Mouse (Mus musculus) kidney, embryonic 16.5 days (tissue): ENCODE results near the gene Ppp2r2c. TPM values are rescaled to one million over a fixed set of nuclear protein-coding genes. Genes with fewer than 3 reads are reported as not detected.
A peak's percentile ranks its signal among the peaks of the same experiment; 100 is the strongest.
"Not testable (repeated sequence)": the region's sequence is repeated elsewhere in the genome, so short reads cannot be mapped to it uniquely, and the experiment has no call there.

ENCODE experiments used
- ATAC-seq: fragments of 200-750 bp; cut with Nextera tagmentation; 2 replicates; pipeline ENCODE4 v1.8.0; 2017; ENCODE audit warnings: moderate TSS enrichment; ENCODE audit not compliant: low FRiP score, low TSS enrichment
- H3K27ac ChIP-seq: fragments of 300-500 bp; sonication (generic); 2 replicates; pipeline ENCODE4 v1.5.1; 2014; ENCODE audit warnings: low read length
- H3K27me3 ChIP-seq: fragments of 300-500 bp; sonication (generic); 2 replicates; pipeline ENCODE4 v1.6.1; 2014; ENCODE audit warnings: low read length, control low read depth, mixed read lengths; ENCODE audit not compliant: insufficient read depth
- H3K36me3 ChIP-seq: fragments of 300-500 bp; sonication (generic); 2 replicates; pipeline ENCODE4 v1.6.1; 2014; ENCODE audit warnings: low read length, control low read depth, mixed read lengths; ENCODE audit not compliant: insufficient read depth
- H3K4me1 ChIP-seq: fragments of 300-500 bp; sonication (generic); 2 replicates; pipeline ENCODE4 v1.6.1; 2014; ENCODE audit warnings: low read length, control low read depth, mixed read lengths; ENCODE audit not compliant: insufficient read depth
- H3K4me2 ChIP-seq: fragments of 300-500 bp; sonication (generic); replicated peaks from 2 replicates; pipeline ENCODE4 v1.6.1; 2014; ENCODE audit warnings: low read depth, low read length
- H3K4me3 ChIP-seq: fragments of 300-500 bp; sonication (generic); 2 replicates; pipeline ENCODE4 v1.5.1; 2014; ENCODE audit warnings: mild to moderate bottlenecking, low read length
- H3K9ac ChIP-seq: fragments of 300-500 bp; sonication (generic); replicated peaks from 2 replicates; pipeline ENCODE4 v1.6.1; 2014; ENCODE audit warnings: low read length
- H3K9me3 ChIP-seq: fragments of 300-500 bp; sonication (generic); 2 replicates; pipeline ENCODE4 v1.6.1; 2016; ENCODE audit warnings: low read length, control low read depth
- WGBS: fragments of 180-500 bp; shearing (Covaris S2); extraction: QIAGEN DNeasy Blood & Tissue Kit; methylation state at CpG from one replicate; pipeline ENCODE4 v1.1.7; 2014; 5-methylcytosine and 5-hydroxymethylcytosine counted together
- polyA plus RNA-seq: library from polyadenylated mRNA; unstranded; fragments of >200 nt; fragmentation: Nextera tagmentation; extraction: Ambion mirVana; gene quantifications from 2 replicates; pipeline ENCODE4 v1.2.1, GENCODE M21; 2015

Gene Ppp2r2c
- polyA plus RNA-seq, 1 experiment from 2014 or later = not detected

- no peaks in the 10 kb centered on the region for H3K27me3 ChIP-seq
- no peaks in the 10 kb centered on the region for H3K36me3 ChIP-seq
- no peak overlapping the region for H3K4me3 ChIP-seq
- no peak overlapping the region for H3K27ac ChIP-seq
- H3K4me1 ChIP-seq = no peaks in the 10 kb centered on the region
- 66% methylated on average over 17 of the region's 17 CpGs for WGBS
- no peaks in the 10 kb centered on the region for H3K9me3 ChIP-seq
- ATAC-seq = no peak
- no peak overlapping the region for H3K4me2 ChIP-seq
- no peak overlapping the region for H3K9ac ChIP-seq
Measured at GRCm38 (mm10) chr5:36935486-36936473, 67.5 kb downstream of the Ppp2r2c start.

GRCm38 (mm10) chr5:36936548-36936947 lies 68.2 kb downstream of the Ppp2r2c start:
- Histone ChIP-seq H3K4me2 (no peak overlapping the region), H3K27ac (no peak overlapping the region), H3K27me3 (no peaks in the 10 kb centered on the region), H3K36me3 (no peaks in the 10 kb centered on the region), H3K4me3 (no peak overlapping the region), H3K9me3 (no peaks in the 10 kb centered on the region), H3K9ac (no peak overlapping the region), H3K4me1 (no peaks in the 10 kb centered on the region)
- 40% methylated on average over 7 of the region's 7 CpGs for WGBS
- ATAC-seq = no peak; the same call in 1 of the 2 replicates

GRCm38 (mm10) chr5:36938021-36938420 lies 69.7 kb downstream of the Ppp2r2c start:
- 95% methylated on average over 5 of the region's 5 CpGs for WGBS
- ATAC-seq = no peak
- H3K4me3 ChIP-seq = no peak overlapping the region
- no peaks in the 10 kb centered on the region for H3K4me1 ChIP-seq
- no peak overlapping the region for H3K27ac ChIP-seq
- no peaks in the 10 kb centered on the region for H3K36me3 ChIP-seq
- no peaks in the 10 kb centered on the region for H3K9me3 ChIP-seq
- no peaks in the 10 kb centered on the region for H3K27me3 ChIP-seq
- no peak overlapping the region for H3K9ac ChIP-seq
- no peak overlapping the region for H3K4me2 ChIP-seq

GRCm38 (mm10) chr5:36938991-36939390 lies 70.7 kb downstream of the Ppp2r2c start:
- not testable (repeated sequence) for H3K4me1 ChIP-seq, H3K9ac ChIP-seq, ATAC-seq, H3K4me2 ChIP-seq, H3K27ac ChIP-seq, H3K36me3 ChIP-seq, H3K4me3 ChIP-seq, H3K9me3 ChIP-seq, H3K27me3 ChIP-seq
- 64% methylated on average over 2 of the region's 2 CpGs for WGBS

- no peak overlapping the region for H3K27ac ChIP-seq
- no peaks in the 10 kb centered on the region for H3K27me3 ChIP-seq
- no peak overlapping the region for H3K4me3 ChIP-seq
- ATAC-seq = no peak
- peaks cover 7% of the 10 kb centered on the region for H3K4me1 ChIP-seq
- H3K9me3 ChIP-seq = no peaks in the 10 kb centered on the region
- 92% methylated on average over 2 of the region's 2 CpGs for WGBS
- H3K4me2 ChIP-seq = no peak overlapping the region
- H3K9ac ChIP-seq = no peak overlapping the region
- no peaks in the 10 kb centered on the region for H3K36me3 ChIP-seq
Measured at GRCm38 (mm10) chr5:36942446-36942845, 74.1 kb downstream of the Ppp2r2c start.

- peaks cover 7% of the 10 kb centered on the region for H3K4me1 ChIP-seq
- H3K4me3 ChIP-seq = no peak overlapping the region
- H3K27ac ChIP-seq = no peak overlapping the region
- no peak overlapping the region for H3K4me2 ChIP-seq
- H3K9ac ChIP-seq = no peak overlapping the region
- H3K36me3 ChIP-seq = no peaks in the 10 kb centered on the region
- no peaks in the 10 kb centered on the region for H3K27me3 ChIP-seq
- 41% methylated on average over 5 of the region's 5 CpGs for WGBS
- no peaks in the 10 kb centered on the region for H3K9me3 ChIP-seq
- no peak for ATAC-seq
Measured at GRCm38 (mm10) chr5:36944552-36944951, 76.2 kb downstream of the Ppp2r2c start.

GRCm38 (mm10) chr5:36945102-36945701 lies 76.9 kb downstream of the Ppp2r2c start:
- Histone ChIP-seq H3K27me3 (no peaks in the 10 kb centered on the region), H3K4me1 (peaks cover 7% of the 10 kb centered on the region), H3K27ac (no peak overlapping the region), H3K36me3 (no peaks in the 10 kb centered on the region), H3K4me3 (no peak overlapping the region), H3K4me2 (no peak overlapping the region), H3K9ac (no peak overlapping the region), H3K9me3 (no peaks in the 10 kb centered on the region)
- WGBS = 21% methylated on average over 8 of the region's 8 CpGs
- ATAC-seq = peak; percentile 92

GRCm38 (mm10) chr5:36945713-36946112 lies 77.4 kb downstream of the Ppp2r2c start:
- H3K27ac ChIP-seq = no peak overlapping the region
- 87% methylated on average over 2 of the region's 2 CpGs for WGBS

GRCm38 (mm10) chr5:36946445-36946844 lies 78.1 kb downstream of the Ppp2r2c start:
- no peak overlapping the region for H3K9ac ChIP-seq
- no peaks in the 10 kb centered on the region for H3K36me3 ChIP-seq
- 10% methylated on average over 5 of the region's 5 CpGs for WGBS
- peaks cover 7% of the 10 kb centered on the region for H3K4me1 ChIP-seq
- H3K4me3 ChIP-seq = no peak overlapping the region
- H3K9me3 ChIP-seq = no peaks in the 10 kb centered on the region
- ATAC-seq = no peak
- no peak overlapping the region for H3K4me2 ChIP-seq
- no peak overlapping the region for H3K27ac ChIP-seq
- H3K27me3 ChIP-seq = no peaks in the 10 kb centered on the region

More at GRCm38 (mm10) chr5:36945713-36946112, 77.4 kb downstream of the Ppp2r2c start:
- Histone ChIP-seq H3K4me2 (no peak overlapping the region), H3K4me1 (peaks cover 7% of the 10 kb centered on the region), H3K9me3 (no peaks in the 10 kb centered on the region), H3K36me3 (no peaks in the 10 kb centered on the region), H3K27me3 (no peaks in the 10 kb centered on the region), H3K4me3 (no peak overlapping the region), H3K9ac (no peak overlapping the region)
- ATAC-seq = no peak

GRCm38 (mm10) chr5:36948831-36949230 lies 80.5 kb downstream of the Ppp2r2c start:
- ATAC-seq = no peak
- Histone ChIP-seq H3K36me3 (no peaks in the 10 kb centered on the region), H3K9ac (no peak overlapping the region), H3K27me3 (no peaks in the 10 kb centered on the region), H3K4me1 (peaks cover 11% of the 10 kb centered on the region), H3K4me2 (no peak overlapping the region), H3K4me3 (no peak overlapping the region), H3K9me3 (no peaks in the 10 kb centered on the region), H3K27ac (no peak overlapping the region)
- 10% methylated on average over 3 of the region's 3 CpGs for WGBS
